Mouse (Mus musculus) layer of hippocampus, adult 9-10 months (tissue): ENCODE measurements around the gene Acap1.
A peak's percentile ranks its signal among the peaks of the same experiment; 100 is the strongest.

ENCODE experiments used
- DNase-seq: peaks from one replicate; pipeline ENCODE4 v3.0.0; 2022; ENCODE audit warnings: low spot score

Gene Acap1

GRCm38 (mm10) chr11:69902972-69903371, 7.6 kb upstream of the Acap1 start:
- no peak for DNase-seq

GRCm38 (mm10) chr11:69901993-69902392, 6.7 kb upstream of the Acap1 start:
- no peak for DNase-seq

- DNase-seq: peak; percentile 92
These were observed 6.1 kb upstream of the Acap1 start for GRCm38 (mm10) chr11:69901406-69901846.

GRCm38 (mm10) chr11:69900471-69901405, 5.4 kb upstream of the Acap1 start, which contains the start of the genes 2810408A11Rik and Neurl4:
Gene 2810408A11Rik (minus strand): TSS chr11:69900987.
Gene Neurl4 (plus strand): TSS chr11:69901072.
- DNase-seq: peak; percentile 84

- no peak for DNase-seq
These were observed 4.5 kb upstream of the Acap1 start for GRCm38 (mm10) chr11:69899870-69900269.

- no peak for DNase-seq
These were observed 668 bp downstream of the Acap1 start for GRCm38 (mm10) chr11:69894671-69895070.

GRCm38 (mm10) chr11:69891482-69891881, 3.9 kb downstream of the Acap1 start:
- no peak for DNase-seq

GRCm38 (mm10) chr11:69886907-69887635, 8.3 kb downstream of the Acap1 start:
- DNase-seq: no peak

GRCm38 (mm10) chr11:69884663-69885062, 10.7 kb downstream of the Acap1 start:
- no peak for DNase-seq

GRCm38 (mm10) chr11:69884240-69884639, 11.1 kb downstream of the Acap1 start:
- DNase-seq: no peak

- DNase-seq: no peak
These were observed 11.7 kb downstream of the Acap1 start for GRCm38 (mm10) chr11:69883527-69884151.

GRCm38 (mm10) chr11:69883066-69883465, 12.3 kb downstream of the Acap1 start:
- DNase-seq: no peak

- DNase-seq: no peak
These were observed 13.3 kb downstream of the Acap1 start for GRCm38 (mm10) chr11:69881787-69882670.

GRCm38 (mm10) chr11:69880853-69881603, 14.3 kb downstream of the Acap1 start, which contains the start of gene Kctd11:
Gene Kctd11 (minus strand): TSS chr11:69881406.
- no peak for DNase-seq

- DNase-seq: no peak
These were observed 14.9 kb downstream of the Acap1 start for GRCm38 (mm10) chr11:69880506-69880852.

- no peak for DNase-seq
These were observed 15.6 kb downstream of the Acap1 start for GRCm38 (mm10) chr11:69879711-69880110.

GRCm38 (mm10) chr11:69878952-69879351, 16.4 kb downstream of the Acap1 start:
- no peak for DNase-seq

- DNase-seq: no peak
These were observed 16.9 kb downstream of the Acap1 start for GRCm38 (mm10) chr11:69878399-69878798.

GRCm38 (mm10) chr11:69877878-69878277, 17.5 kb downstream of the Acap1 start, which contains the start of gene Tmem95:
Gene Tmem95 (minus strand): TSS chr11:69878018.
- DNase-seq: no peak

GRCm38 (mm10) chr11:69876867-69877266, 18.5 kb downstream of the Acap1 start:
- peak; percentile 53 for DNase-seq
